Mouse (Mus musculus): ENCODE results near the gene Pakap. TPM values are rescaled to one million over a fixed set of nuclear protein-coding genes. Genes with fewer than 3 reads are reported as not detected.

Pakap gene
- total RNA-seq, 2 experiments from 2014 or later = 56.9 to 65.9 TPM

DNA sequence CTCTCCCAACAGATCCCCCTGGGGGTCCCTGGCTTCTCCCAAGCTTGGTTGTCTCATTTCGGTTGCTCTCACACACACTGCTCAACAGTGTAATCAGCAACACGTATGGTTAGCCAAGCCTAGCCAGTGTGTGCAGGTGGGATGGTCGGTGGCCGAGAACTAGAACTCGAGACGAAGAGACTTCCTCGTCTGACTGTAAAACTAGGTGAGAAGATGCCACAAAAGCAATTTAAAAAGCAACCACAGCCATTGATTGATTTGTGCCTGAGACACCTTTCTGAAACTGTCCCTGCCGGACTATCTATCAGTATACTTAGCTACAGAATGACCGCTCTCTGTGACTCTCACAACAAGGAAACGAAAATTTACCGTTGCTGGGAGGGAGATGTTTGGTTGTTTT is 187.1 kb downstream of the Pakap start:
- no peak for DNase-seq (ENCODE audit: low spot score in 2 of 2)

DNA sequence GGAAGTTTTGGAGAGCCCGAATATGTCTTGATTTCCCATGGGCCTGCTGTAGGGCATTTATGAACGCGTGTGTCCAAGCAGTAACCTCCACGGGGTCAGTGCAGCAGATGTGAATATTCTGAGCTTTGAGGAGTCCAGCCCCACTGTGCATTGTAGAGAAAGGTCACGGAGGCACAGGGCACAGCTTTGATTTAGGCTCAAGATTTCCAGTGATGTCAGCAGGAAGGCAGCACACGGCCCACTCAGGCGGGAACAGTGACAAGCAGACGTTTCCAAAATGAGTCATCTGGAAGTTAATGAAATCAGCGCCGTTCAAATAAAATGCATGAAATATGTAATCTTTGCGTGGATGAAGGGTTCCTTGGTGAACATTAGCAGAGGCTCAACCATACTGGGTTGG is 190.0 kb downstream of the Pakap start:
- no peak for DNase-seq (ENCODE audit: low spot score in 2 of 2)

DNA sequence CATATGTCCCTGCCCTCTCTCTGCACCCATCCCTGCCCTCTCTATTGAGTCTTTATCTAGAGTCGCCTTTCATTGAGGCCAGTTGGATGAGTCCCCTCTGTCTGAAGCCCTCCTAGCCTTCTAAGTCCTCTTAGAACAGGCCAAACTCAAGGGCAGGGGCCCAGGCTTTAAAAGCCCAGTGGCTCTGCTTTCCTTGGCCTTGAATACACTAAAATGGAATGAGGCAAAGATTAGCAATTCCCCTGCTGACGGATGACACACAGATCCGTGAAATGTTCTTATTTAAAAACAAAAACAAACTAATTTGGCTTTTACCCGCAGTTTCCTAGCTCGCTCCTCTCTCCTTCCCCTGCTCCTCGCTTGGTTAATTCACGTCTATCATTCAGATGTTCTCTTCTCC is 194.4 kb downstream of the Pakap start:
- no peak for DNase-seq (ENCODE audit: low spot score in 2 of 2)

DNA sequence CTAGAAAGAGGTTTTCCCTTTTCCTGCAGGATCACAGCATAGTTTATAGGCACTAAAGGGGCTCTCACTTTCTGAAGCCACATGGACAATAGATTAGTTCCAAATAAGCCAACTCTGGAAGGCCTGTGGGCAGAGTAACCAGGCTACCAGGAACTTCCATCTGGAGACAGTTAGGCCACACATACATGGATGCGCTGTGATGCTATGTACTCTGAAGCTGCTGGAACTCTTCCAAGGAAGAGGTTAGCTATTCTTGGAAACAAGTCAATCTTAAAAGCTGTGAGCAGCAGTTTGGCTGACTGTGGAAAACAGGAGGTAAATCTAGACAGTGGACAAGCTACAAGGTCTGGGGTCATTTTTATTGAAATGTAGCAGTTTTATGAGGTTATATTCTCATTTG is 196.4 kb downstream of the Pakap start:
- no peak for DNase-seq (ENCODE audit: low spot score in 2 of 2)

DNA sequence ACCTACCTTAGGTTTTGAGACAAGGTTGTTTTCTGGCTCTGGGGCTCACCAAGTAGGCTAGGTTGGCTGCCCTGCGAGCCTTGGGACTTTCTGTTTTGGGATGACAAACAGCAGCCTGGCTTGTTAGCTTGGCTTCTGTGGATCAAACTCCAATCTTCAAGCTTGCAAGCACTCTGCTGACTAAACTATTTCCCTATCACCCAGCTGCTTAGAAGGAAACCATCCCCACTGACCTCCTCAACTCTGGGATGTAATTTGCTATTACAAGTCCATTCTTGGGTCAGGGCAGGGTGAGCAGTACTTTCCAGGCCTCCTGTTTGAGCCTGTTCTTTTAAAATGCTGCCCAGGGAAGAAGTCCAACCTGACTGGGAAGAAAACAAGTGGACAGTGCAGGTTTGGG is 196.9 kb downstream of the Pakap start:
- no peak for DNase-seq (ENCODE audit: low spot score in 2 of 2)

DNA sequence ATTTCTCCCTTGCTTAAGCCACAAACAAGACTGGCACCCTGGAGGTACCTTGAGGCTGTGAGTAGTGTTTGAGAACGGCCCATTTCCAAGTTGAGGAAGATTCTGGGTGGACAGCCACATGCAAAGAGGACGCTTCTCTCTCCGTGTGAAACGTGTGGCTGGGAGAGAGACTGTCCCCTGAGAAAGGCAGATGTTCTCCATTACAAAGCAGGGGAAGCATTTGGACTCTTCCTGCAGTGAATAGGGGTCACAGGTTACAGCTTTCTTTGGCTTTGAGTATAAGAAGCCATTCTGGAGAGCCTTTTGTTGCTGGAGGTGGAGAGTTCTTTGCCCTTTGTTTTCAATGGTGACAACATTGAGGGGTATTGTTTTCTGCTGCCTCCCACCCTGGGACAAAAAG is 197.8 kb downstream of the Pakap start:
- DNase-seq (ENCODE audit: low spot score in 2 of 2) = no peak

- no peak for DNase-seq (ENCODE audit: low spot score in 2 of 2)
These were observed 201.0 kb downstream of the Pakap start for GRCm38 (mm10) chr4:57769007-57769406.

DNA sequence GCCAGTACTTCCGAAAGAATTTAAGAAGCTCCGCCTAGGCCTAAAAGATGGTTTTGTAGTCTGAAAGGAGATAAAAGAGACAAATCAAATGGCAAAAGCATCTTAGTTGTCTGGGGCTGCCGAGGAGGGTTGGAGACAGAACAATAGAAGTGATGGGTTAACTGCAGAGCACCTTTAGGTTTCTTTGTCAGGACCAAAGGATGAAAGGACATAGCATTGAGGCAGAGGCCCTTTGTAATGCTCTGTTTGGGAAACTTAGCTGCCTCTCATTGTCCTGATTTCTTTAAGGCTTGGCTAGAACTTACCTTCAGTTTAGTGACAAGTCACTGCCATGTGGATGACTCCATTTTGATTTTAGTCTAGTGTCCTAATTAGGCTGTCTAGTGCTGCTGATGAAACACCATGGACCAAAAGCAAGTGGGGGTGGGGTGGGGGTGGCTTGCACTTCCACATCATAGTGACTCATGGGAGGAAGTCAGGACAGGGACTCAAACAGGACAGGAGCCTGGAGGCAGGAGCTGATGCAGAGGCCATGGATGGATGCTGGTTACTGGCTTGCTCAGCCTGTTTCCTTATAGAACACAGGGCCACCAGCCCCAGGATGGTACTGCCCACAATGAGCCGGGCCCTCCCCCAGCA is 202.3 kb downstream of the Pakap start:
- DNase-seq (ENCODE audit: low spot score in 2 of 2) = no peak

- DNase-seq (ENCODE audit: low spot score in 2 of 2) = no peak
These were observed 203.7 kb downstream of the Pakap start for GRCm38 (mm10) chr4:57771558-57772219.

- DNase-seq (ENCODE audit: low spot score in 2 of 2) = no peak
These were observed 205.0 kb downstream of the Pakap start for GRCm38 (mm10) chr4:57772851-57773510.

GRCm38 (mm10) chr4:57774517-57774916 is 206.5 kb downstream of the Pakap start:
- DNase-seq (ENCODE audit: low spot score in 2 of 2) = no peak

- no peak for DNase-seq (ENCODE audit: low spot score in 2 of 2)
These were observed 207.6 kb downstream of the Pakap start for GRCm38 (mm10) chr4:57775582-57775981.

- no peak for DNase-seq (ENCODE audit: low spot score in 2 of 2)
These were observed 212.4 kb downstream of the Pakap start for GRCm38 (mm10) chr4:57780403-57780802.

GRCm38 (mm10) chr4:57780833-57781641 is 213.1 kb downstream of the Pakap start:
- DNase-seq (ENCODE audit: low spot score in 2 of 2) = no peak

- DNase-seq (ENCODE audit: low spot score in 2 of 2) = peak; percentile 25 to 53
These were observed 214.0 kb downstream of the Pakap start for GRCm38 (mm10) chr4:57781994-57782393.

DNA sequence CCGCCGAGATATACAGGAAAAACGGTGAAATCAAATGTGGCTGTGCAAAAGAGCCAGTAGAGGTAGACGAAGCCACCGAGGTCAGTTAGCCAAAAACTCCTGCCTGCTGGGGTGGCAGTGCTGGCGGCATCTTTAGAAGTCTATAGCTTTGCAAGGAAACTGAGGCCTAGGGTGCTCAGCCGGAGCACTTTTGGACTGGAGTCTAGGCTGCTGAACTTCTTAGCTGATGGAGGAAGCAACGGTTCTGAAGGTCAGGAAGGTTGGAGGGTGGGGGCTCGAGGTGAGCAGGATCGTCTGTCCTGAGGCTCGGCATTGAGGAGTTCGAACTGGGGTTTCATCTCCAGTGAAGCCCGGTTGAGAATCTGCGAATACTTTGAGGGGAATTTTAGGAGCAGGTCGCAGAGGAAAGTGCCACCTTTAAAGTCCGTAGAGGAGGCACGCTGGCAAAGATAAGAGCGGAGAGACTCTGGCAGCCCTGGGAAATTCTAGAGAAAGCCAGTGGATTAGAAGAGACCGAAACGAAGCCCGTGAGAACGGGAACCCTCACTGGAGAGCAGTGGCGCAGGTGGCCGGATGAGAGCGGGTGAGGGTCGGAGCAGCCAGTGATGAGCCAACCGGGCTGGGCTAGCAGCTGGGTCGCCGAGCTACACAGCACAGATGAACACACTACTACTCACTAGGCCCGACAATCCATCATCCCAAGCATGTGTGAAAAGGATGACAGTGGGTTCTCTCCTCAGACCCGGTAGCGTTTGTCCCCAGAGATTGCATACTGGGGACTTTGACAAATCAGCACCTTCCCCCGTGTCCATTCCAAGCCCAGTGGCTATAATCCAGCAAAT is 214.8 kb downstream of the Pakap start:
- no peak for DNase-seq (ENCODE audit: low spot score in 2 of 2)

DNA sequence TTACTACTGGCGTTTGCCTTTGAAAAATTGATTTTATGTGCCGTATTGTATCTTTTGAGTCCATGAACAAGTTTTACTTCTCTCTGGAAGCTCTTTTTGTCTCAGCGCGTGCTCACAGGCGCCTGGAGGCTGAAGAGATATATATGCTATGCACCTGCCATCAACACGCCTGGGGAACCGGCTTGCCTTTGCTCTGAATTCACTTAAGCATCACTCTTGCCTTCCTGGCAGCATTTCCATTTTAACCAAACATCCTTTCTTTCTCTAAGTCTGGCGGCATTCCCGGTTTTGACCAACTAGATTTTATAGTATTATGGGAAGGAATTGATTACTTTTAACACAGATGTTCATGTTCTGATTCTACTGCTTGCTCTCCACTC is 215.4 kb downstream of the Pakap start:
- no peak for DNase-seq (ENCODE audit: low spot score in 2 of 2)

GRCm38 (mm10) chr4:57783853-57784600 is 216.0 kb downstream of the Pakap start:
- no peak for DNase-seq (ENCODE audit: low spot score in 2 of 2)

GRCm38 (mm10) chr4:57788709-57789108 is 220.7 kb downstream of the Pakap start:
- no peak for DNase-seq (ENCODE audit: low spot score in 2 of 2)

GRCm38 (mm10) chr4:57789118-57789517 is 221.1 kb downstream of the Pakap start:
- no peak for DNase-seq (ENCODE audit: low spot score in 2 of 2)
